Mouse (Mus musculus) urinary bladder, adult 2 months (tissue): ENCODE measurements around the gene Fcho1. TPM values are rescaled to one million over a fixed set of nuclear protein-coding genes. Genes with fewer than 3 reads are reported as not detected.

ENCODE experiments used
- DNase-seq: peaks from one replicate; pipeline ENCODE4 v3.0.0; 2022; ENCODE audit warnings: low spot score
- polyA plus RNA-seq: library from polyadenylated mRNA; depleted of rRNA; stranded (reverse); fragments of >200 nt; gene quantifications from 2 replicates; pipeline ENCODE4 v1.2.3, GENCODE M21; 2012

Gene Fcho1
- polyA plus RNA-seq, 1 experiment, result 5.3 TPM

DNA sequence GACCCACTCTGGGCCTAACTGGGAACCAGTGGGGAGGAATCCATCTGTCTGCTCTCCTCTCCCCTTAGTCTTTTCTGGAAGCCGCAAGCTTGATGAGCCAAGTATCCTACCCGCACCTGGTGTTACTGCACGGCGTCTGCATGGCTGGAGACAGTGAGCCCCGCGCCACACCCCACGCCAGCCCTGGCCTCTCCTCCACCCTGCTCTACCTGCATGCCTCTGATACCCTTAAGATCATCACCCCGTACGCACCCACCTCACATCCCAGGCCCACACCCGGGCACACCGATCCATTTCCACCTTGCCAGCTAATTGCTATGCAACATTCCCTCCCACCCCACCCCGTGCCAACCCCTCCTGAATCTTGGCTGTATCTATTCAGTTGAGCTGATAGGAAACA lies 42.7 kb downstream of the Fcho1 start:
- DNase-seq, result no peak

DNA sequence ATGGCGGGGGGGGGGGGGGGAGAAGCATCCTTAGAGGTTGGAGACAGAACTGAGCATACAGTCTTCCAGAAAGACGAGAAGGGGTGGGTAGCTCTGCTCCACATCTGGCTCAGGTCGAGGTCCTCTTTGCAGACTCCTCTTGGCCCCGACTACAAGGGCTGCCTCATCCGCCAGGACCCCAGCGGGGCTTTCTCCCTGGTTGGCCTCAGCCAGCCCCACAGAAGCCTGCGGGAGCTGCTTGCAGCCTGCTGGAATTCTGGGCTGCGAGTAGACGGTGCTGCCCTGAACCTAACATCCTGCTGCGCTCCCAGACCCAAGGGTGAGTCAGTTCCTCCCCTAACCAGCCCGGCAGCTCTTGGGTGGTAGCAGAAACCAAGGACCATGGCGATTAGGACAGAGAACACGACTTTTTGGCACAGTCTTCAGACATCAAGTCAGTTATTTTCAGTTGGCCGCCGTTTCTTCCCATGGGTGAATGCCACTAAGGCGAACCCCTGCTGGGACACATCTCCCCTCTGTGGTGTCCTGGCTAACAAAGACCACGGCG lies 44.1 kb downstream of the Fcho1 start:
- no peak for DNase-seq

DNA sequence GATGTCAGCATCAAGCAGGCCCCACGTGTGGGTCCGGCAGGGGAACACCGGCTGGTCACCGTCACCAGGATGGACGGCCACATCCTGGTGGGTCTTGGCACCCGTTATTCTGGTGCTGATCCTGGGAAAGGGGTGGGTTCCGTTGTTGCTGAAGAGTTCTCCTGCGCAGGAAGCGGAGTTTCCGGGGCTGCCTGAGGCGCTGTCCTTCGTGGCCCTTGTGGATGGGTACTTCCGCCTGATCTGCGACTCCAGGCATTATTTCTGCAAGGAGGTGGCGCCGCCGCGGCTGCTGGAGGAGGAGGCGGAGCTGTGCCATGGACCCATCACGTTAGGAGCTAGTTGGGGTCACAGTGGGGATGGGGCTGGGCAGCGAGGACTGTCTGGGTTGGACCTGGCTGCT lies 45.0 kb downstream of the Fcho1 start:
- no peak for DNase-seq

DNA sequence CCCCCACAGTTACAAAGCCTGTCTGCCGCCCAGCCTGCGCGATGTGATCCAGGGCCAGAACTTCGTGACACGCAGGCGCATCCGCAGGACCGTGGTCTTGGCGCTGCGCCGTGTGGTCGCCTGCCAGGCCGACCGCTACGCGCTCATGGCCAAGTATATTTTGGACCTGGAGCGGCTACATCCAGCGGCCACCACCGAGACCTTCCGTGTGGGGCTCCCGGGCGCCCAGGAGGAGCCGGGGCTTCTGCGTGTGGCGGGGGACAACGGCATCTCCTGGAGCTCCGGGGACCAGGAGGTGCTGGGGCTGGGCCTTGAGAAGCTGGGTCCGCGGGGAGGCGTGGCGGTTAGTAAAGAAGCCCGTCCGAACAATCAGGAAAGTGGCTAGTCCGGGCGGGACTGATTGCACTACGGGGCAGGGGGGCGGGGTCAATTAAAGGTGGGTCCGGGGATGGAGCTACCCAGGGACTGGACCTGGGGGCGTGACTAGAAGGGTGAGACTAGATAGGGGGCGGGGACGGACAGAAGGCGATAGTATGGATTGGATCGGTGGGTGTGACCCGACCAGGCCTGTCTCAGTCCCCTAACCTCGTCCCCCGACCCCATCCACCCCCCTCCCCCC lies 45.9 kb downstream of the Fcho1 start:
- DNase-seq, result no peak

DNA sequence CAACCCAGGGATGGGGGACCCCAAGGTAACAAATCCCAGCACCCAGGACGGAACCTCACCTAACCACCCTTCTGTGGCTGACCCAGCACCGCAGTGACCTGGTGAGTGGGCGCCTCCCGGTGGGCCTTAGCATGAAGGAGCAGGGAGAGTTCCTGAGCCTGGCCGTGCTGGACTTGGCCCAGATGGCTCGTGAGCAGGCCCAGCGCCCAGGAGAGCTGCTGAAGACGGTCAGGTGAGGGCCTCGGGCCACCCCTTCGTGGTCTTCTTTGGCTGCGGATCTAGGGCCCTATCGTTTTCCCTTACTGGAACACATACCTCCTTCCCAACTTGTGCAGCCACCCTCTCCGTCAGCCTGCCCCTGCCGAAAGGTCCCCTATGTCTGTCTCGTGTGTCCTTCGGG lies 46.4 kb downstream of the Fcho1 start:
- no peak for DNase-seq

DNA sequence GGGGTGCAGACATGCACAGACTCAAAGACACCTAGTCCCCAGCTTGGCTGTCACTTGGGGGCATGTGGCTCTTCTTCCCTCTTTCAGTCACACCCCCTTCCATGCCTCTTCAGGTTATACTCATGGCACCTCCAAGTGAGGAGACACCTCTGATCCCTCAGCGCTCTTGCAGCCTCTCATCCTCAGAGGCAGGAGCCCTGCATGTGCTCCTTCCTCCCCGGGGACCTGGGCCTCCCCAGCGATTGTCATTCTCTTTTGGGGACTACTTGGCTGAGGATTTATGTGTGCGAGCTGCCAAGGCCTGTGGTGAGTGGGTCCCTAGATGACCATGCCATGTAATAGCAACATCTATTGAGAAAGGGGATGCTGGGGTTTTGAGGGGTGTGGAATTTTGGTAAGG lies 47.3 kb downstream of the Fcho1 start:
- no peak for DNase-seq

DNA sequence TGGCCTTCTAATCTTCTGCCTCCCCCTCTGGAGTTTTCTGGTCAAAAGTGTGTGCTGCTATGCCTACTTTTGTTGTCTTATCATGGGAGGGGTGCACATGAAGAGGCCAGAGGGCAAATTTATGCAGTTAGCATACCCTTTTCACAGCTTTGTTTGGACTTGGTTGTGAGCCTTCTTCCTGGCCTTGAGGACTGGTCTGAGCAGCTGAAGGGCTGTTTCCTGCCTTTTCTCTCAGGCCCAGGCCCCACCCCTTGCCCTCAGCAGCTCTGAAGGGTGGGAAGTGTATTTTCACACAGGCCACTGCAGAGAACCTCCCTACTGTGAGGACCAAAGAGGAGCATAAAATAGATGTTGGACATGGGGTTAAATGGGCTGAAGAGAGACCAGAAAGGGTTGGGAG lies 48.0 kb downstream of the Fcho1 start:
- DNase-seq, result no peak

DNA sequence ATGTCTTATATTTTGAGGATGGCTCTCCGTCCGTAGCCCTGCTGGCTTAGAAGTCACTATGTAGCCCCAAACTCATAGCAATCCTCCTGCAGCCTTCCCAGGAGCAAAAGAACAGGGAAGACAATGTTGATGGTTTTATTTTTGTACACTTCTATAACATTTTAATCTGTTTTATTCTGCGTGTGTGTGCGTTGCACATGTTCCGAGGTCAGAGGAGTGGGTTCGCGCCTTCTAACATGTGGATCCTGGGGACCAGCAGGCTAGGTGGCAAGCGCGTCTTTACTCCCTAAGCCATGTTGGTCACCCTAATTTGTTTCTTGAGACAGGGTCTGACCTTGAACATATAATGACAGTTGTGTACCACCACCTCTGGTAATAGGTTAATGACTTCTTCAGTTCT lies 48.7 kb downstream of the Fcho1 start:
- no peak for DNase-seq

DNA sequence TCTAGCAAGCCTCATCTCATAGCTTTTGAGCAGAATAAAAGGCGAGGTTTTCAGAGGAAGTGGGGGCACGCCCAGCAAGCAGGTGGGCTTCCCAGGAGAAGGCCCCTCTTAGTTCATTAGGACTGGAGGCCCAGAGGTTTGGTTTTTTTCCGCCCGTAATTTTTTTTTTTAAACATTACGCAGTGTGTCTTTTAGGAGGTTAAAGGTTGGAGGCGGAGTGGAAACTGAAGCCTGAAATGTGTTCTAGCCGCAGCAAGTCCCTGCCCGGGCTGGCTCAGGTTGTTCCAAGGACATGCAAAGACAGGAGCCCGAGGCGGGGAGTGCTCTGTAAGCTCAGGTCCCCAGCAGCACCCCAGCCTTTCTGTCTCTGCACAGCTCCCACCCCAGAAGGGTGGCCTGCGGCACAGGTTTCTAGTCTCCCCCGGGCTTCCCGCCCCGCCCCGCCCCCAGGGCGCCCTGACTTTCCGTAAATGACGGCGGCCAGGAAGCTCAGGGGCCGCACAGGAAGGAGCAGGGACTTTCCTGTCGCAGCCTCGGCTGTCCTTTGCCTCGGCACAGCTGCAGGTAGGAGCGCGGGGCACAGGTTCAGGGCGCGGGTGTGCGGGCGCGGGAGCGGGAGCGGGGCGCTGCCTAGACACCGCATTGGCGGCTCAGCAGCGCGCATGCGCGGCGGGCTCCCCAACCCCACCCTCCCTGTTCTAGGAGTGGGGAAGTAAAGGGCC lies 49.3 kb downstream of the Fcho1 start, which contains the start of gene Jak3:
Gene Jak3 (plus strand): TSS at position 277 of the 722 bp plus-strand sequence.
- DNase-seq, result peak; percentile 69

DNA sequence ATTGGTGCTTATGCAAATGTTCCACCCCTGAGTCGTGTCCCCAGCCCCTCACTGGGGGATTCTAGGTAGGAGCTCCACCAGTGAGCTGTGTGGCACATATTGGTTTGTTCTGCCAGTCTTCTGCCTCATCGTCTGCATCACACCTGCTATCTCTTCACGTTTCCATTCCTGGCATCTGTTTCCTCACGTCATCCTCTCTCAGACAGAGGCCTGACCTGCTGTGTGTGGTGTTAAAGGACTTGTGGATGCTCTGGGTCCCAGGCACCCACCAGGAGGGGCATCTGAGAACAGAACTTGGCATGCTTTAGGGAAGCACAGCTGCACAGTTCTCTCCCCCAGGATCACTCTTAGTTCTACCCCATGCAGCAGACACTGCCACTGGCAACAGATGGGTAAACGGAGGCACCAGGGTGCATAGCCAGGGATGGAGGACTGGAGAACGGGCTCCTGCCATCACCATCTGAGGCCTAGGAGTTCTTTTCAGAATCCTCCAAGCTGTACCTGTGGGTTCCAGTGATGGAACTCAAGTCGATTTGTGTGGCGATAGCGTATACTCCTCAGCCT lies 50.0 kb downstream of the Fcho1 start:
- DNase-seq, result no peak

DNA sequence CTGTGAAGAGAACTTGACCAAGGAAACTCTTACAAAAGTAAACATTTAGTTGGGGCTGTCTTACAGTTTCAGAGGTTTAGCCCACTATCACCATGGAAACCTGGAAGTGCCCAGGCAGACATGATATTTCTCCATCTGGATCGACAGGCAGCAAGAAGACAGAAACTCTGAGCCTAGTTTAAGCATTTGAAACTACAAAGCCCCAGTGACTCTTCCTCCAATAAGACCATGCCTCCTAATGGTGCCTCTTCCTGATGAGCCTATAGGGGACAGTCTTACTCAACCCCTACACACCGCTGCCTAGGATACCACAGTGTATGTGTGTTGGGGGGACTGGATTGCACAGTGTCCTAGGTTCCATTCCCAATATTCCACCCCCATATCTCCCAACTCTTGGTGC lies 51.4 kb downstream of the Fcho1 start:
- DNase-seq, result no peak

DNA sequence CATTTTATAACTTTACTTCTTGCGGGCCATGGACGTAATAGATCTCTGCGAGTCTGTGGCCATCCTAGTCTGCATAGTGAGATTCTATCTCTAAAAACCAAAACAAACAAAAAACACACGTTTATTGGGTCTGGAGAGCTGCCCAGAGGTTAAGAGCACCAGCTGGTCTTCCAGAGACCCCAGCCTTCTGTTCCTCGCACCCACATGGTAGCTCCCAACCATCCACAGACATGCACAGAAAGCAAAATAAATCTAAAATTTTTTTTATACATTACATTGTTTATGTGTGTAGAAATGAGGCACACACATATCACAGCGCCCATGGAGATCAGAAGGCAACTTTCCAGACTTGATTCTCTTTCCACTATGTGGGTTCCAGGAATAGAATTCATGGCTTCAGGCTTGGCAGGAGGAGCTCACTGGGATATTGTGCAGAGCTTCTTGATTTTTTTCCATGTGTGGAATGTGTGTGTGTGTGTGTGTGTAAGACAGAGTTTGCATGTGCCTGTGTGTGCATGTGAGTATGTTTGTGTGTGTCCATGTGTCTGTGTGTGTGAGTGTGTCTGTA lies 53.3 kb downstream of the Fcho1 start:
- DNase-seq, result no peak

DNA sequence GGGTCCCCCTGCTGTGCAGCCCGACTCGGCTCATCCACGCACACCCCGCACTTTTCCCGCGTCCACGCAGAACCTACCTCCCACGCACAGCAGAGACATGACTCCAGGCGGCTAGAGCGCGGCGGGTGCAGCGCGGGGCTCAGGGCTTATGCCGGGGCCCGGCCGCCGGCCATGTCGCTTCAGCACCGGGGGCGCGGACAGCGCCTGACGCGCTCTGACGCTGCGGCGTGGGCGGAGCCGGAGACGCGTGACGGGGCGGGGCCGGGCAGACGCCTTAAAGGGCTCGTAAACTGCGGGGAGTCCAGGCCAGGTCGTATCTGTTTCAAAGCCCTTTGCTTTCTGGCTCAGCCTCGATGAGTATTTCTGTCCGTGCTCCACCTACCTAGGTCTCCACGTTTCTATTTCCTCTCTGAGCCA lies 54.0 kb downstream of the Fcho1 start, which contains the start of gene Unc13a:
Gene Unc13a (minus strand): TSS at position 209 of the 417 bp plus-strand sequence.
- peak; percentile 80 for DNase-seq

DNA sequence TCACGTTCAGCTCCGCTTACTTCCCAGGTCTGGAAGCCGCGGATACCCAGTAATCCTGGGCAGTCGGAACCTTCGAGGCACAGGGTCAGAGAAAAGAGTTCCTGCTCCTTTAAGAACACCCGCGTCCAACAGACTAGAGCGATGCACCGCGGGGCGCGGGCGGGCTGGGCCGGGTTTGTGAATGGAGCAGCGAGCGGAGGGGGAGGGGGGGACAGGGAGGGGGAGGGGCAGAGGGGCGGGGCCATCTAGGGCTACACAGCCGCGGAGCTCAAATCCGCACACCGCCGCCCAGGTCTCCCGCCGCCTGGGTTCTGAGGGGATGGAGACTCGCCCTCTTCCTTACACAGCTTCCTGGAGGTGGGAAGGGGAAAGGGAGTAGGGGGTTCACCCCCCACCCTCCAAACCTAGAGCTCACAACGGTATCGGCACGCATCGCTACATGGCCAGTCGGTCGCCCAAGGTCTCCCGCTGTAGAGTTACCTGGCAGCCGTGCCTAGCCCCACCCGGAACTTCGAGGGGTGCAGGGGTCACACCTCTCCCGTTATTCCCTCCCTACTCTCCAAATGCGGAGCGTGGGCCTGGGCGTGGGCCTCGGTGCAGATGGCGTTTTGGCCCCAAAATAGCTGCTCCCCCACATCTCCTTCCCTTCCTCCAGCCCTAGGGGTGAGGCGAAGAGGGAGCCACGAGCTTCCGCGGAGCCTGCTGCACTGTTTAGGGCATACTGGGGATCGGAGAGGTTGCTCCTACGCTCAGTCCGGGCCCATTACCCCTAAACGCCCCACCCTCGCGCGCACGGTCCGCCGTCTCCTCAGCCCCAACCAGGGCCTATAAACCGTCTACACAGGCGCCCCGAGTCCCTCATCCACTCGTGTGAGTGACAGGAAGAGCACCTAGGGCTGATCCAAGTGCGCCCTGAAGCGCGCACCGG lies 54.6 kb downstream of the Fcho1 start:
- DNase-seq, result no peak

DNA sequence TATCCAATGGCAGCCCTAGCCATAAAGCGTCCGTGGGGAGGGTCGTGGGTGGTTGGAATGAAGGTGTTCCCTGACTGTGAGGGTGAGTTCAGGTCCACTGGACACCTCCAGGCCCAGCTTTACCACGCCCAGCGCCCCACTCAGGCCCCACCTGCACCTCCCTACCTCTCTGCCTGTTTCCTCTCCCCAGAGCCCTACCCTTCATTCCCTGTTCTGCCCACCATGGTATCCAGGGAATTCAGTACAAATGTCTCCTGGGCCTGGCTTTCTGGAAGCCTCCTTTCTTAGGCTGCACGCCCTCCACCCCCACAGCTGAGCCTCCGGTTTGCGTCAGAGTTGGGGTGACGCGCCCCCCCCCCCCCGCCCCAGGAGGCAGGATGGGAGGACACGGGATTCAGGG lies 55.3 kb downstream of the Fcho1 start:
- no peak for DNase-seq

DNA sequence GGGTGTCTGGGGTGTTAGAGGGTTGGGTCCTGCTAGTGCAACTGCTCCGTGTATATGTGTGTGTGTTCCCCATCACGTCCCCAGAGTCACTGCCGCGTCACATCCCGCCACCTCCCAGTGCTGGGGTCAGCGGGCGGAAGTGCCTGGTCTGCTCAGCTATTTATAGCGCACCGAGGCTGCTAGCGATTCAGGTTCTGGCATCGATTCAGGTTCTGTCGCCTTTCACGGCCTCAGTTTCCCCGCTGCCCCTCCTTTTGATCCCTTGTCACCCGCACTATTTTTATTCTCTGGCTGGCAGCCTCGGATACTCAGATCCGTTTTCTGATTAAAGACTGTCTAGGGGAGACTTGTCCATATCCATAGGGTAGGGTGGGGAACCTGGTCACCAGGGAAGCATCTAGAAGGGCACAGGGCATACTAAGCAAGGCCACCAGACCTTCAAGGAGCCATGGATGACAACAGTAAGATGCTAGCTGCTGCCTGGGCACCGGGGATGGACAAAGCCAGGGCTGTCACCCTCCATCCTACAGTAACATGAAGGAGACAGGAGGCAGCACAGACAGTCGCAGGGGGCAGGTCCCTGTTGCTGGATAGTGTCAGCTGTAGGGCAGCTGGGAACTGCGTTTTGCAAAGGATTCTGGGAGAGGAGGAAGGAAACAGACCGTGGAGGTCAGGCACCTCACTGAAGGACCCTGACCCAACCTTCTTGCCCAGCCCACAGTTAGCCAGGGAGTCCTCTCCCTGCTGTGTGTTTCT lies 57.1 kb downstream of the Fcho1 start:
- no peak for DNase-seq

DNA sequence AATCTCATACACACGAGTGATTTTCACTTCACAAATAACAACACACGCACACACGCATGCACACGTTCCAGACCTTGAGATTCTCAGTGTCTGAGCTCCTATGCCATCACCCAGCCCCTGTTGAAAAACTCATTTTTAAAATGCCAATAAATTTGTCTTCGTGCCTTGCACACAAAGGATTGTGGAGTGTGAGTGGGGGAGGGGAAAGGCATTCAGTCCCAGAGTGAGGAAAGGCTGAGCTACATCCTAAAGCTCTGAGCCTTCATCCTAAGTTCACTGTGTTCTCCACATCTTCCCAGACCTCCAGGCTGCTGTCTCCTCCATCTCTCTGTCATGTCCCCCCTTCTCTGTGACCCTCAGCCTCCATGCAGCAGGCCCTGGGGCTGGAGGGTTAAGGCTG lies 58.3 kb downstream of the Fcho1 start:
- DNase-seq, result no peak

DNA sequence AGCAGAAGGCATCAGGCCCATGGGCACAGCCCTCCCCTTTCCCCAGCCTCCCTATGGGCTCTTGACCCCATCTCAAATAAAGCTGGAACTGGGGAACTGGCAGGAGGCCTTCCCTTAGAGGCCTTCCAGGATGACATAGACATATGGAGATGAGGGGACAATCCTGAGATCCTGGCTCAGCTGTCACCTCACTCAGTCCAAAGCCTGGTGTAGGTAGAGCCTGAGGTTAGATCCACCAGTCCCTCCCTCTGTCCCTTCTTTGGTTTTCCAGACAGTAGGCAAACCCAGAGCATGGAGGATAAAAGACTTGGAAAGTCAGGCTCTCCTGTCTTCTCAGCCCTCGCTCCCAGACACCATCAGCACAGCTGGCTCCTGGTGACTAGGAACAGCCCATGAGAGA lies 58.7 kb downstream of the Fcho1 start:
- DNase-seq, result no peak

DNA sequence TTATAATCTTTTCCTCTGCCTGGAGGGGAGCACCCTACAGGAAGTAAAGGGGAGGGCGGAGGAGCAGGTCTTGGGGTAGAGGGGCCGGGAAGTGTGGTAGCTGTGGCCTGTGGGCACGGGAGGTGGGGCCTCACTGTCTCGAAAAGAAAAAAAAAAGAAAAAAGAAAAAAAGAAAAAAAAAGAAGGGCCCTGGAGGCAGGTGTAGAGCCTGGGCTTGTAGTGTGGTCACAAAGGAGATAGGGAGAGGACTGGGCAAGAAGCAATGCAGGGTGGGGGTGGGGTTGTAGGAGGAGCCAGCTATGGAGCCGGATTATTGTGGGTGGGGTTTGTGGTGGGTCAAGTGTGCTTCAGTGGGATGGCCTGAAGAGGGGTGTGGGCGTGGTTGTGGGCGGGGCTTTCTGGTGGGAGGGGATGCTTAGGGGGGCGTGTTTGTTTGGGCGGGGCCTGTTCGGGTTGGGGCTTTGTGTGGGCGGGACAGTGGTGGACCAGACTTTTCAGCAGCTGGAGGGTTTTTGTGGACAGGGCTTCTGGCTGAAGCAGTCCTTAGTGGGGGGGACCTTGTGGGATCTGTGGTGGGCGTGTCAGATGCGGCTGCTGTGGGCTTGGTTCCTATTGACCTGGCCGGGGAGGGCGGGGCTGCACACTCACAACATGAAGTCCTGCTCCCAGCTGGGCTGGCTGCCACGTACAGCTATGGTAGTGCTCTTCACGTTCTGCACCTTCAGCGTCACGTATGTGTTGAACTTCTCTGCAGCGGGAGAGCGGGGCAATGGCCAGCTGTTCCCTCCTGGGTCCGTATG lies 60.0 kb downstream of the Fcho1 start:
- no peak for DNase-seq
